Mouse (Mus musculus): Measurements from ENCODE around the gene Ptpru.
"Not testable (repeated sequence)": the region's sequence is repeated elsewhere in the genome, so short reads cannot be mapped to it uniquely, and the experiment has no call there.

The Ptpru gene

DNA sequence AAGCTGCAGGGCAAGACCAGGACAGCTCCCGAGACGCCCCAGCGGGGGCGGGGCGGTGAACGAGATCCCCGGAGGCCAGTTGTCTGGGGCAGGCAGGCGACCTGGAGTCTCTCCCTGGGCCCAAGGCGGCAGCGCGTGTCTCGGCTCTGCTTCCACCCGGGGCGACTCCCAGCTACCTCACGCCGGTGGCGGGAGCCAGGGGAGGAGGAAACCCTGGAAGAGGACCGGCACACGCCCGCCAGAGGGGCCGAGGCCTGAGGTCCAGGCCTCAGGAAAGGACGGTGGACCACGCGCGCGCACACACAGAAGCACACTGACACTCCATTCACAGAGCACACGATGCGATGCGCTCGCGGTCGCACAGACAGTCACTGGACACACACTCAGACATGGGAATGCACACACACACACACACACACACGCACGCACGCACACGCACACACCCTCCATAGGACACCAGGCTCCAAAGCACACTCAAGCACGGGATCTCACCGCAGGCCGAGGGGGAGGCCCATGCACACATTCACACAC is 1.7 kb downstream of the Ptpru start:
- peak; percentile 16 for DNase-seq (ENCODE audit: low read depth, low spot score)

DNA sequence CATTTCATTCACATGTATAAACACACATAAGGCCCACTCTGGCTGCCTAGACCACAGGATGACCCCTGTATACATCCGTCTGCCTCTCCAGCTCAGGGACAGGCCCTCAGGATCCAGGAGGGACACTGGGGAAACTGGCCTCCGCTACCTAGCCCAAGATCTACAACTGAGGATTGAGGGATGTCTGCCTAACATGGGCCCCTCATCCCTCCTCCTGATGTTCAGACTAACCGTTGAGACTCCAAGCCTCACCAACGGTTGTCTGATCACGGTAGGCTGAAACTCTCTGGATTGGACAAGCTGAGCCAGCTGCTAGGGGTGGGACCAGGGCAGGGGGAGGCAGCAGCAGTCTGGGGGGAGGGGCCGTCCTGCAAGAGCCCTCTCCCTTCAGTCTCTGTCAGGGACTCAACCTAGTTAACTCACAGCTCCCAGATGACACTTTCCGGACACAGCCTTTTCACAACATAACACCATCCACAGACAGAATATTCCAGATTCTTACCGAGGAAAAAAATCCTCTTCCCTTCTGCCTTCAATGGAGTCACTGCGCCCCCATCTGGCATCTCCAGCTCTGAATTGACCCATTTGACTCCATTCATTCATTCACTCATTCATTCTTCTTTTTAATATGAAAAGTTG is 4.0 kb downstream of the Ptpru start:
- no peak for DNase-seq (ENCODE audit: low read depth, low spot score)

GRCm38 (mm10) chr4:131832759-131833407 is 5.2 kb downstream of the Ptpru start:
- no peak for DNase-seq (ENCODE audit: low read depth, low spot score)

GRCm38 (mm10) chr4:131831546-131832045 is 6.5 kb downstream of the Ptpru start:
- DNase-seq (ENCODE audit: low read depth, low spot score): no peak

DNA sequence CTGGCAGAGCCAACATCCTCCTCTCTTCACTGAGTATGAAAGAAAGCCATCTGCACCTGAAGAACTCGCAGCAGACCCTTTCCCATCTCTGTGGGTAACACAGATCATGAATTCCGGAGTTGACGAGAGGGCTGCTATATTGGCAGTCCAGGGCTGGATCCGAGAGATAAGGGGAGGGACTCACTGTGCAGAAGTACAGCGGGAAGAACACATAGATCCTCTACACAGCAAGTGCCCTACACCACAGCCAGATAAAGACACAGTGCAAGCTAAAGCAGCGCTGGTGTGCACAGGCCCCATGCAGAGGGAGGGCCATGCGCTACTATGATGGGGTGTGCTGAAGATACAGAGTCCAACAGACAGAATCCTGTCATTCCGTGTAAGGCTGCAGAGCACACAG is 9.0 kb downstream of the Ptpru start:
- DNase-seq (ENCODE audit: low read depth, low spot score): no peak

GRCm38 (mm10) chr4:131826905-131827304 is 11.2 kb downstream of the Ptpru start:
- no peak for DNase-seq (ENCODE audit: low read depth, low spot score)

GRCm38 (mm10) chr4:131825830-131826229 is 12.3 kb downstream of the Ptpru start:
- peak; percentile 58 for DNase-seq (ENCODE audit: low read depth, low spot score)

GRCm38 (mm10) chr4:131824939-131825338 is 13.1 kb downstream of the Ptpru start:
- DNase-seq (ENCODE audit: low read depth, low spot score): no peak

DNA sequence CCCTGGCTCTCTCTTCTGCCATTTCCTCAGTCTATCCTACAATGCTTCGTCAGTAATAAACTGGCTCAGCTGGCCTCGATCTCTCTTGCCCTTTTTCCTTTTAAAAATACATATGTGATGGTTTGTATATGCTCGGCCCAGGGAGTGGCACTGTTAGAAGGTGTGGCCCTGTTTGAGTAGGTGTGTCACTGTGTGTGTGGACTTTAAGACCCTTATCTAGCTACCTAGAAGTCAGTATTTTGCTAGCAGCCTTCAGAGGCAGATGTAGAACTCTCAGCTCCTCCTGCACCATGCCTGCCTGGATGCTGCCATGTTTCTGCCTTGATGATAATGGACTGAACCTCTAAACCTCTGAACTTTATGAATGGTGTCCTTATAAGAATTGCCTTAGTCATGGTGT is 15.5 kb downstream of the Ptpru start:
- DNase-seq (ENCODE audit: low read depth, low spot score): no peak

DNA sequence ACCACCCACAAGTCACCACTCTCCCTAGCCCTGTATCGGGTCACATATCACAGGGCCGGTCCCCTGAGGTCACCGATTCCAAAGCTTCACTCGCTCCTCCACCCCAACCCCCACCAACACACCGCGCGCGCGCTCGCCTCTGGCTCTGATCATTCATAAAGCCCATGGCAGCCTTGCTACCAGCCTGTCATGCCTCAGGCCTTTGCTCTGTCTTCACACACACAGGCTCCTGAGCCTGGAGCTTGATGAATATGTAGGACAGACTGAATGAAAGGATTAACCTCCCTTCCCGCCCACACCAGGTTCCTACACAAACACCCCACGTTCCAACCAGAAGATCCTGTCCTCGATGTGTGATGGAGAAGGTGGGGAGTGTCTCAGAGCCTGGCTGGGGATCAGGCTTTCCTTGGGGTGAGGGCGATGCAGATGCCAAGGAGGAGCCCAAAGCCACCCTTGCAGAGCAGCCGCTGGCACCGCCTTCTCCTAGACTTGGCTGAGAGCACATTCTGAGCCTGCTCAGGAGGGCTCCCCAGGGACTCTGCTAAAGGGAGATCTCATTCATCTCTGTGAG is 16.8 kb downstream of the Ptpru start:
- no peak for DNase-seq (ENCODE audit: low read depth, low spot score)

- DNase-seq (ENCODE audit: low read depth, low spot score): no peak
Observed at GRCm38 (mm10) chr4:131818926-131819325, 19.2 kb downstream of the Ptpru start.

GRCm38 (mm10) chr4:131815774-131816173 is 22.3 kb downstream of the Ptpru start:
- no peak for DNase-seq (ENCODE audit: low read depth, low spot score)

DNA sequence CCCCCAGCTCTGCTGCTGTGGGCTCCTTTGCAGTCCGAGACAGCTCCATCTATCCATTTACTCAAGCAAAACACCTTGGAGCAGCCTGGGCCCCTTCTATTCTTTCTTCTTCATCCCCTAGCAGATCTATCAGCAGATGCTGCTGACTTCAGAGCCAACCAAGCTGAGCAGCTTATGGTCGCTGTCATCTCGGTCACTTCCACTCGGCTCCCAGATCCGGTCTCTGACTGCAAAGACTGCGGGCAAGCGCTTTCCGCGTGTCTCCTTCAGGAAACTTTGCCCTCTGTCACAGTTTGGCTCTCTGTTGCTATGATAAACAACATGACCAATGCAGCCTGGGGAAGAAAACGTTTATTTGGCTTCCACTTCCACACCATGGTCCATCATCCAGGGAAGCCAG is 23.2 kb downstream of the Ptpru start:
- DNase-seq (ENCODE audit: low read depth, low spot score): no peak

DNA sequence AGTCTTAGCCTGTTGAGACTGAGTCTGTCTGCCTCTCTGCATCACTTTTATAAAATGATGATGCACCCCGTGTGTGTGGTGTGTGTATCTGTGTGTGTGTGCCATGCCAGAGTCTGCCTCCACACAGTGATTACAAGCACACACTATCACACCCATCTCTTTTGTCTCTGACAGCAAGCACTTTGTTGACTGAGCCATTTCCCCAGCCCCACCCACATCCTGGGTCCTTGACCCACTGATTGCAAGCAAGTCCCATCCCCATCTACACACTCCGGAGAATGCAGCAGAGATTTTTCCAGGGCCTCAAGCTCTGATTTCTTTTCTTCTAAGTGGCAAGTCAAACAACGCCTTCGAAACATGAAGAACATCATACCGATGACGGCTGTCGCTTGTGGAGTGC is 24.3 kb downstream of the Ptpru start:
- no peak for DNase-seq (ENCODE audit: low read depth, low spot score)

DNA sequence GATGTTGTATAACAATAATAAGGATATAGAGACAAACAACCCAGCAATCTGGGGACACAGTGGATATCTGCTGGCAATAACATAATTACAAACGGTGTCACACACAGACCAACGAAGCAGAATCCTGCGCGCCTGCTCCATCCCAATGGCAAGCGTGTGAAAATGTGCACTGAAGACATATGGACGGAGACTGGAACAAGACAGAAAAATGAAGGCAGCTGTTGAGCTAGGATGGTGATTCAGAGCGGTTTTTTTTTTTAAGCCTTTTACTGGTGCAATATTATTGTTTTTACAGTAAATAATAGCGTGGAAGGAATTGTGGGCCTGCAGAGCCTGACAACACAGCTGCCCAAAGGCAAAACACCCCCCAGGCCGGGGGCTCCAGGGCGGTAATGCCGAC is 25.6 kb downstream of the Ptpru start:
- DNase-seq (ENCODE audit: low read depth, low spot score): no peak

DNA sequence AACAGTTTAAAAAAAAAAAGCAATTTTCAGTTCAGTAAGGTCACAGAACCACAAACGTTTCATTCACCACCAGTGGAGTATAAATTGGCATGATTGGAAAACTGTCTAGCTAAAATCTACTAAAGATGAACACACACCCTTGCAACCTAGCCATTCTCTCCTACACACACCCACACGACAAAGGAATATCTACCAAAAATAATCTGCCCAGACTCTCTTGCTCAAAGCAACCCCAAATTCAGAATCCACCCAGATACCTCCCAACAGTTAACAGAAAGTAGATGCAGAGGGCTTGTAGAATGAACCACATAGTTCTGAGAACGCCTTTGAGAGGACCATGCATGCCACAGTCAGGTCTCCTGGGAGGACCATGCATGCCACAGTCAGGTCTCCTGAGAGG is 32.8 kb downstream of the Ptpru start:
- DNase-seq (ENCODE audit: low read depth, low spot score): no peak

- not testable (repeated sequence) for DNase-seq (ENCODE audit: low read depth, low spot score)
Observed at GRCm38 (mm10) chr4:131804732-131805131, 33.4 kb downstream of the Ptpru start.

GRCm38 (mm10) chr4:131803846-131804245 is 34.2 kb downstream of the Ptpru start:
- DNase-seq (ENCODE audit: low read depth, low spot score): no peak

DNA sequence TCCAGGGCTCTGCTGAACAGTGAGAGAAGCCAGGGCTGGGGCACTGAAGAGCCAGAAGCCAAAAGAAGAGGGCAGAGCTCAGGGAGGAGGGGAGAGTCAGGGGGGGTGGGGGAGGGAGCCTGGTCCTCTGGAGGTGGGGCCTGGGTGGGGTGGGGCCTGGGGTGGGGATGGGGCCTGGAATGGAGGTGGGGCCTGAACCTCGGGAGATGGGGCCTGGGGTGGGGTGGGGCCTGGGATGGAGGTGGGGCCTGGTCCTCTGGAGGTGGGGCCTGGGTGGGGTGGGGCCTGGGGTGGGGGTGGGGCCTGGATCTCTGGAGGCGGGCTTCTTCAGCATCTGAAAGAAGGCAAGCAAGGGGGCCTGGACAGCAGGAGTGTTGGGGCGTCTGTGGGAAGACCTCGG is 39.1 kb downstream of the Ptpru start:
- DNase-seq (ENCODE audit: low read depth, low spot score): no peak

- no peak for DNase-seq (ENCODE audit: low read depth, low spot score)
Observed at GRCm38 (mm10) chr4:131797920-131798319, 40.2 kb downstream of the Ptpru start.

- no peak for DNase-seq (ENCODE audit: low read depth, low spot score)
Observed at GRCm38 (mm10) chr4:131797483-131797882, 40.6 kb downstream of the Ptpru start.

- DNase-seq (ENCODE audit: low read depth, low spot score): no peak
Observed at GRCm38 (mm10) chr4:131796312-131797080, 41.6 kb downstream of the Ptpru start.
